In the genomic region with DNA sequence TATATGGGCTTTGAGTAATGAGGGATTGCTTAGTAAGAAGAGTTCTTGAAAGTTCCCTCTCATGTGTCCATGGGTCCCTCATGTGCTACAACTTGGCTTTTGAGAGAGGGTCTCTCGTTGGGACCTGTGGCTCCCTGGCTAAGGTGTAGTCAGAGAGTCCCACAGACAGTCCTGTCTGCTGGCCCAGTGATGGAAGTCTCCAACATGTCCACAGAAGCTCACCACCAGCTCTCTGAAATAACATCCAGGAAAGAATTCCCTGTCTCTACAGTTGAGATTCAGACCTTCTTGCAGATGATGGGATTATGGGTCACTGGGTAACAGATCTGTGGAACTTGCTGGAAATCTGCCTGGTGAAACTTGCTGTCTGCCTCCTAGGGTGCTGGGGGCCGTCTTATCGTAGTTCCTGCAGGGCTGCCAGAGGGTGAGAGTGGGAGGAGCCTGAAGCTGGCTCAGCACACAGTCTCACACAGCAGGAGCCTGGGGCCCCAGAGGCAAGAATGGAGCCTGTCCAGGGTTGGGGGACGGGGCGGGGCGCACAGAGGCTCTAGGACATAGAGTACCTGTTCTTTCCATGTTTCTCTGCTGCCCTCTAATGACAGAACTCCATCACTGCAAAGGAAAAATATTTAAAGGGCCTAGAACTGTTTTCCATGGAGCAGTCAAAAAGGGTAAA, we compare ENCODE assay signal across 8 mouse cellular contexts. TPM values are rescaled to one million over a fixed set of nuclear protein-coding genes. Genes with fewer than 3 reads are reported as not detected.
A peak's percentile ranks its signal among the peaks of the same experiment; 100 is the strongest.
DNase-seq lines count a peak whose midpoint lies in the region; ATAC-seq and TF ChIP-seq lines count a peak whose summit lies in the region.

No protein-coding gene starts in this region.

- WGBS in hindbrain, postnatal 0 days = 8% methylated on average over 6 of the region's 6 CpGs

- H3K9me3 ChIP-seq in hindbrain, postnatal 0 days (ENCODE audit: low read length) = no peaks in the 10 kb centered on the region

- H3K4me3 ChIP-seq in gastrocnemius, adult 2 months = peak overlapping the region; percentile 50
- H3K4me3 ChIP-seq in hindbrain, postnatal 0 days (ENCODE audit: low read length) = no peak overlapping the region

- H3K4me1 ChIP-seq in hindbrain, postnatal 0 days (ENCODE audit: insufficient read depth, low read length) = no peaks in the 10 kb centered on the region

- peak; percentile 71 for DNase-seq in WW6 (ENCODE audit: low read depth, low spot score)
- peak; percentile 93 for DNase-seq in gastrocnemius, adult 2 months
- peak; percentile 83 for DNase-seq in hindbrain, postnatal 0 days (ENCODE audit: low spot score)
- peak; percentile 56 to 76 for DNase-seq in left cerebral cortex, adult 8-10 months (ENCODE audit: low spot score in 2 of 2)
- DNase-seq in right cerebral cortex, adult 18-20 months = peak; percentile 83
- DNase-seq in urinary bladder, postnatal 10 days (ENCODE audit: low spot score) = peak; percentile 39

- no peak overlapping the region for H3K9ac ChIP-seq in hindbrain, postnatal 0 days (replicated peaks; ENCODE audit: low read length)

- no peaks in the 10 kb centered on the region for H3K36me3 ChIP-seq in hindbrain, postnatal 0 days (ENCODE audit: insufficient read depth, low read length)

- ATAC-seq in common myeloid progenitor, adult 5-6 weeks (replicated peaks; ENCODE audit: low read depth, poor library complexity, severe bottlenecking) = peak; percentile 96
- peak; percentile 90 for ATAC-seq in hindbrain, postnatal 0 days
- peak; percentile 87 for ATAC-seq in megakaryocyte, adult 5-6 weeks (ENCODE audit: poor library complexity, severe bottlenecking)

- peak overlapping the region; percentile 43 for H3K4me2 ChIP-seq in hindbrain, postnatal 0 days (ENCODE audit: low read depth, low read length)

- H3K27ac ChIP-seq in gastrocnemius, adult 2 months = peak overlapping the region; percentile 81
- 0 out of 2 replicates have a peak overlapping the region, but pooled peaks have one; percentile 20 for H3K27ac ChIP-seq in hindbrain, postnatal 0 days

- no peaks in the 10 kb centered on the region for H3K27me3 ChIP-seq in hindbrain, postnatal 0 days (ENCODE audit: insufficient read depth, low read length)

- peak; percentile 85 for TF ChIP-seq CTCF in gastrocnemius, adult 2 months (IDR thresholded peaks at IDR 0.05)
- peak; percentile 76 for TF ChIP-seq CTCF in hindbrain, postnatal 0 days (IDR thresholded peaks at IDR 0.05; ENCODE audit: low read depth)

- intact Hi-C loops in gastrocnemius, adult 2 months (cut with DNase I) = loop anchor here (1.0 kb wide), 1 partner anchor 52 kb away; no protein-coding TSS in a partner anchor

RNA-seq across cellular contexts. Expression of gene Spty2d1, which starts 7.3 kb away (rescaled TPM):
- 33.4 and 38.7 TPM in 2 replicates for total RNA-seq in common myeloid progenitor, adult 5-6 weeks (2017)
- 1 to 10 TPM; 4.1 to 5.7 TPM for total RNA-seq in gastrocnemius, adult 2 months (2021)
- total RNA-seq in hindbrain, postnatal 0 days (2014; rRNA removed) = 9.1 and 9.7 TPM in 2 replicates
- 5.1 and 5.8 TPM in 2 replicates for polyA plus RNA-seq in hindbrain, postnatal 0 days (2015; fragmentation: Nextera tagmentation; extraction: Ambion mirVana)
- 10 to 100 TPM; 14.0 to 16.1 (median 15.1) TPM for total RNA-seq in left cerebral cortex, adult 8-10 months (2022)
- total RNA-seq in megakaryocyte, adult 5-6 weeks (2015) = 40.7 and 45.3 TPM in 2 replicates
- total RNA-seq in megakaryocyte, adult 5-6 weeks (2017) = 35.4 and 42.0 TPM in 2 replicates

RNA-seq across cellular contexts. Expression of gene Gm9999, which starts 32.1 kb away (rescaled TPM):
- not detected in 2 replicates for total RNA-seq in common myeloid progenitor, adult 5-6 weeks (2017)
- not detected for total RNA-seq in gastrocnemius, adult 2 months (2021)
- total RNA-seq in hindbrain, postnatal 0 days (2014; rRNA removed) = not detected in 2 replicates
- polyA plus RNA-seq in hindbrain, postnatal 0 days (2015; fragmentation: Nextera tagmentation; extraction: Ambion mirVana) = not detected in 2 replicates
- not detected for total RNA-seq in left cerebral cortex, adult 8-10 months (2022)
- 2.3 TPM in 1 of 2 replicates, not detected in the other for total RNA-seq in megakaryocyte, adult 5-6 weeks (2015)
- not detected in 2 replicates for total RNA-seq in megakaryocyte, adult 5-6 weeks (2017)

RNA-seq across cellular contexts. Expression of gene Tmem86a, which starts 34.9 kb away (rescaled TPM):
- 0.63 and 2.5 TPM in 2 replicates for total RNA-seq in common myeloid progenitor, adult 5-6 weeks (2017)
- 1 to 10 TPM; 4.0 to 4.8 TPM for total RNA-seq in gastrocnemius, adult 2 months (2021)
- 11.9 and 17.1 TPM in 2 replicates for total RNA-seq in hindbrain, postnatal 0 days (2014; rRNA removed)
- 29.5 and 32.3 TPM in 2 replicates for polyA plus RNA-seq in hindbrain, postnatal 0 days (2015; fragmentation: Nextera tagmentation; extraction: Ambion mirVana)
- total RNA-seq in left cerebral cortex, adult 8-10 months (2022) = 10 to 100 TPM; 18.5 to 19.6 (median 19.0) TPM
- total RNA-seq in megakaryocyte, adult 5-6 weeks (2015) = 10.3 and 12.7 TPM in 2 replicates
- 6.3 and 6.4 TPM in 2 replicates for total RNA-seq in megakaryocyte, adult 5-6 weeks (2017)

RNA-seq across cellular contexts. Expression of gene Uevld, which starts 57.2 kb away (rescaled TPM):
- total RNA-seq in common myeloid progenitor, adult 5-6 weeks (2017) = 12.7 and 14.1 TPM in 2 replicates
- total RNA-seq in gastrocnemius, adult 2 months (2021) = 10 to 100 TPM; 11.2 to 11.9 TPM
- 8.4 and 10.1 TPM in 2 replicates for total RNA-seq in hindbrain, postnatal 0 days (2014; rRNA removed)
- 5.0 and 5.4 TPM in 2 replicates for polyA plus RNA-seq in hindbrain, postnatal 0 days (2015; fragmentation: Nextera tagmentation; extraction: Ambion mirVana)
- 10 to 100 TPM; 11.0 to 20.4 (median 19.1) TPM for total RNA-seq in left cerebral cortex, adult 8-10 months (2022)
- total RNA-seq in megakaryocyte, adult 5-6 weeks (2015) = 18.0 and 18.2 TPM in 2 replicates
- total RNA-seq in megakaryocyte, adult 5-6 weeks (2017) = 14.1 and 16.2 TPM in 2 replicates

Comparison
In these comparisons a context has a peak if more than half of its experiments do, and no peak if none do; other contexts are left out.
1. DNase-seq: peak in every context shown above with its lines; median percentile 93 in gastrocnemius, adult 2 months; 83 in hindbrain, postnatal 0 days; 83 in right cerebral cortex, adult 18-20 months; 71 in WW6; 66 in left cerebral cortex, adult 8-10 months; 39 in urinary bladder, postnatal 10 days.